Mouse (Mus musculus) left cerebral cortex, adult 9 months (tissue): ENCODE measurements around the gene Aes.

Experiments
- DNase-seq, 2 experiments: peaks; one replicate each; pipeline ENCODE4 v3.0.0; 2022; ENCODE audit warnings: low spot score in 2 of 2

Gene Aes

DNA sequence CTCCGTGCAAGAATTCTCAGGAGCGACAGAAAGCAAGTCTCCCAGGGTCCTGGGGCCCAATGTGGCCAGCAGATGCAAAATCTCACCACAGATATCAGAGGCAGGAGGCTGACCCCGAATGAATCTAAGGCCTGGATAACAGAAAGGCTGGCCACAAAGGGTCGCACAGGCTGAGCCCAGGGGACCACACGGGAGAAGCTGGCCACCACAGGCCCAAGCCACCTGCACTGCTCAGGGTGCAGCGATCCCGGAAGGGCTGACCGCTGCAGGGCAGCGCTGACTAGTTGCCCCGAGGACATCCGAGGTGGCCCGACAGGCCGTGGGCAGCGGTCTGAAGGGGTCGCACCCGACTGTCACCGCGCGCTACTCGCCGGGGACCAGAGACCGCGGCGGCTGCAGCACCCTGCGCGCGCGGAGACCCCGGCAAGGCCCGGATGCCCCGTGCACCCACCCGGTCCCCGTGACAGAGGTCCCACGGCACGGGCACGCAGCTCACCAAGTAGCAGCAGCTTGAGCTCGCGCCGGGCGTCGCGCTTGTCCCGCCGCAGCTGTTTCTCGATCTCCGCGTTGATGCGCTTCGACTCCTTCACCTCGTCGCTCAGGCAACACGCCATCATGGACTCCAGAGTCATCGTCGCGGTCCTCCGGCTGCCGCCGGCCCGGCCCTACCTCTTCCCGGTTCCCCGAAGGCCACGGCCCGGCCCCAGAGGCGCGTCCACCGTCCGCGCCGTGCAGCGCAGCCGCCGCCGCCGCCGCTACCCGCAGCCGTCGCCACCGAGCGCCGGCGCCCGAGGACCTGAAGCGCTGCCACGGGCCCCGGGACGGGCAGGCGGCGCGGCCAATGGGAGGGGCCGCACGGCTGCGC lies 14.8 kb upstream of the Aes start:
- DNase-seq = no peak

DNA sequence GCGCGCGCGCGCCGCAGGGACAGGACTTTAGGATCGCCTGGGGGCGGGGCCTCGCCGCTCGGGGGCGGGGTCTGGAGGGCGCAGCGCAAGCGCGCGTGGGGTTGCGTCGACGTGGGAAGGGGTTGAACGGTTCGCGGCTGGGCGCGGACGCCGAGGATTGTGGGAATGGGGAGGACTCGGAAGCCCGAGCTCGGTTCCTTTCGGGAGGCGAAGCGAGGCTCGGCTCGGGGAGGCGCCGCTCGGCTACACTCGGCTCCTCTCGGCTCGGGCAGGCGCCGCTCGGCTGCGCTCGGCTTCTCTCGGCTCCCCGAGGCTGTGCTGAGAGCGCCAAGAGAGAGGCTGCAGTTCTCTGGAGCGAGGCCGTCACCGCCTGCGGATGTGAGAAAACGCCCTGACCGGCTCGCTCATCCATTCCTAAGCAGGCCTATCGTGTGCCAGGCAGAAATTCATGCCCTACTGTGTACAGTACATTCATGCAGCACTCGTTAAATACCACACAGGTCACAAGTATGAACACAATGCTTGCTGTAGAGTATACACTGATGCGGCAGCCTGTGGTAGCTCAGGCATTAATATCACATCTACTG lies 14.0 kb upstream of the Aes start, which contains the start of gene Gna11:
Gna11 (minus strand) TSS at position 30 of the 587 bp plus-strand sequence.
- peak; percentile 97 to 99 for DNase-seq

DNA sequence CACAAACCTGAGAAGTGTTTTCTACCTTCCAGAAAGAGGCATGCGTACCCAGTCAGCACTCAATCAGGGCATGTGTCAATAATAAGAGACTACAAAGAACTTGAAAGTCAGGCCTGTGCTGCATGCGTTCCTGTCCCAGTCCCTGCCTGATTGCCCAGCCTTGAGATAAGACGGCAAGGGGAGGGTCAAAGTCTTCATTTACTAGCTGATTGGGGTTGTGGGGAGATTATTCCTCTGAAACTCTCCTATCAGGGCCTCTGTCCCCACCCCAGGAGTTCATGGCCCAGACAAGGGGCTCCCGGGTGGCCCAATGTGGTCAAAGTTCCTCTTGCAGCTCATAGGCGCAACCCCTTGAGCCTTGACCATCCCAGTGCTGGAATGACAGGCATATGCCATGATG lies 13.0 kb upstream of the Aes start:
- no peak for DNase-seq

DNA sequence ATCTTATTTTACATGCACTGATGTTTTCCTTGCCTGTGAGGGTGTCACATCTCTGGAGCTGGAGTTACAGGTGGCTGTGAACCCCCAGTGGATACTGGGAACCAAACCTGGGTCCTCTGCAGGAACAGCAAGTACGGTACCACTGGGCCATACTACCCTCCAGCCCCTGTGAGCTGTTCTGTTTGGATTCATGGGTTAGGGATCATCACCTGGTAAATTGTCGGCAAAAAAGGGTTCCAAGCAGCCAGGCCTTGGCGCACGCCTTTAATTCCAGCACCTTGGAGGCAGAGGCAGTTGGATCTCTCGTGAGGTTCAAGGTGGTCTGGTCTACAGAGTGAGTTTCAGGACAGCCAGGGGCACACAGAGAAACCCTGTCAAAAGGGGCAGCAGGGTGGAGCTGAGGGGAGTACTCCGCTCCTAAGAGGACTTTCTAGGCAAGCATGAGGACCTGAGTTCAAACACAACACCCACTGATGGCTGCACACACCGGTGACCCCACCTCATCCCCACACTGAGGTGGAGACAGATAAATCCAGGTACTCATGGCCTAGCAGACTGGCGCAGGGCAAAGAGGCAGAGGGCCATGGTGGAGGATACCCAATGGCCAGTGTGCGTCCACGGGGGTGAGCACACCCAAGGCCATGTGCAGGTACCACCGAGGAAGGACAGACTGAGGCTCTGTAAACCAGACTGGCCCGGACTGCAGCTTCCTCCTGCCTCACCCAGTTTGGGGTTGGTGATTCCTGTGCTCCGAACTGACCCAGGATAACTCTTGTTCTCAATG lies 12.3 kb upstream of the Aes start:
- no peak for DNase-seq

DNA sequence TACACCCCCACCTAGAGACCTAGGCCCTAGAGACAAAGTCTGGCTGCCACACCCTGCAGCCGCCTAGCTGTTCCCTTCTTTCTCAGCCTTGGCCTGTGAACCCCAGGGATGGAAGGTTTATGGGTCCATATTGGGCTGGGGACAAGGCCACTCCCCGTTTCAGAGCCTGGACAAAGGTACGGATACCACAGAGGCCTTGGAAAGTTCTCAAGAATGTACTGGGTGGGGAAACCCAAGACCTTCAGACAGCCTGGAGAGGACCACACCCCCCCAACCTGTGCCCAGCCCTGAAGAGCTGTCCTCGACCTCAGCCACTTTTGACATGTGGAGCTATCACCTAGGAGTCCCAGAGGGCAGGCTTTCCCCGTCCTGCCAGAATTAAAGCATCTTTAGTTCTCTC lies 10.3 kb upstream of the Aes start:
- no peak for DNase-seq

DNA sequence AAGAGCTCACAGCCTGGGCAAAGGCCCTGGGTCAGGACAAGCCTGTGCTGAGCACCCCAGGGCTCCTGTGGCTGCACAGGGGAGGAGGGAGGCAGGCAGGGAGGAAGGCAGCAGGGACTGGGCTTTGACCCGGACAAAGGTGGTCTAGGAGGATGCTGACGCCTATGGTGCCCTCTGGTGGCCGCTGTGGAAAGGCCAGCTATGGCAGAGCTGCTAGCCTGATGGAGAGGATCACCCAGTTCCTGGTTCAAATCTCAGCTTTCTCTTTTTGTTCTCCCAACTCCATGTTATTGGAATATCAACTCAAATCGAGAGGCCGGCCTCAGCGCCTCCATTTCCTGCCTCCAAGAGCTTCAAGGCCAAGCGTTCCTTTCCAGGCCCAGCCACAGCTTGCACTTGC lies 9.0 kb upstream of the Aes start:
- DNase-seq = no peak

DNA sequence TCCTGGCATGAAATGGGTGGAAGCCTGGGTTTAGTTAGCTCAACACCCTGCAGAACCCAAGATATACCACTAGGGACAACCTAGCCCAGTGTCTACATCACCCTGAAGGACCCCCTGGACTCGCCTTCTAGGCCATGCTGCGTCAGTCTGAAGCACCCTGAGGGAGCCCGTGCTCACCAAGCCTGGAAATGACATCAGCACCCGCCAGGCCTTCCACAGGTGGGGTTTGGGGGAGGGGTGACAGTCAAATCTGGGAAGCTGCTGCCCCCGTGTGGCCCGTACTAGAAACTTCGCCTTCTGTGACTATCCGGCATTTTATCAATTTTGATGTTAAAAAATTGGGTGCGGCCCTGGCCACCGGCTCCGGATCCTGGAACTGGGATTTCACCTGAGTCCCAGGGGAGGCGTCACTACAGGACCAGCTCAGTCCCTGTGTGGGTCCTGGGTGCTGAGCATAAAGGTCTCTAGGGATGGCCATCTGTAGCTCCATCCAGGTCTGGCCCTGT lies 7.6 kb upstream of the Aes start:
- DNase-seq = peak in 1 of 2 experiments; percentile 84

DNA sequence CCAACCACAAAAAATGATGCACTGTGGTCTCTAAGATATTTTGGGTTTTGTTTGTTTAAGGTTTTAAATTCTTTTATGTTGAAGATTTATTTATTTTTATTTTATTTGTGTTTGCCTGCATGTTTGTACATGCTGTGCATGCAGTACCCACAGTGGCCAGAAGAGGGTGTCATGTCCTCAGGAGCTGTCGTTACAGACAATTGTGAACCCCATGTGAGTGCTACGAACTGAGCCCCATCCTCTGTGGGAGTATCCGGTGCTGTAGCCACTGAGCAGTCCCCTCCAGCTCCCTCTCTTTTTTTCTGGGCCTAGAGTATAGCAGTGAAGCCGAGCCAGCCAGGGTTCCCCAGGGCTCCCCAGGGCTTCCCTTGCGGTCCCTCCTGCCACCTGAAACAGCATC lies 6.1 kb upstream of the Aes start:
- no peak for DNase-seq

DNA sequence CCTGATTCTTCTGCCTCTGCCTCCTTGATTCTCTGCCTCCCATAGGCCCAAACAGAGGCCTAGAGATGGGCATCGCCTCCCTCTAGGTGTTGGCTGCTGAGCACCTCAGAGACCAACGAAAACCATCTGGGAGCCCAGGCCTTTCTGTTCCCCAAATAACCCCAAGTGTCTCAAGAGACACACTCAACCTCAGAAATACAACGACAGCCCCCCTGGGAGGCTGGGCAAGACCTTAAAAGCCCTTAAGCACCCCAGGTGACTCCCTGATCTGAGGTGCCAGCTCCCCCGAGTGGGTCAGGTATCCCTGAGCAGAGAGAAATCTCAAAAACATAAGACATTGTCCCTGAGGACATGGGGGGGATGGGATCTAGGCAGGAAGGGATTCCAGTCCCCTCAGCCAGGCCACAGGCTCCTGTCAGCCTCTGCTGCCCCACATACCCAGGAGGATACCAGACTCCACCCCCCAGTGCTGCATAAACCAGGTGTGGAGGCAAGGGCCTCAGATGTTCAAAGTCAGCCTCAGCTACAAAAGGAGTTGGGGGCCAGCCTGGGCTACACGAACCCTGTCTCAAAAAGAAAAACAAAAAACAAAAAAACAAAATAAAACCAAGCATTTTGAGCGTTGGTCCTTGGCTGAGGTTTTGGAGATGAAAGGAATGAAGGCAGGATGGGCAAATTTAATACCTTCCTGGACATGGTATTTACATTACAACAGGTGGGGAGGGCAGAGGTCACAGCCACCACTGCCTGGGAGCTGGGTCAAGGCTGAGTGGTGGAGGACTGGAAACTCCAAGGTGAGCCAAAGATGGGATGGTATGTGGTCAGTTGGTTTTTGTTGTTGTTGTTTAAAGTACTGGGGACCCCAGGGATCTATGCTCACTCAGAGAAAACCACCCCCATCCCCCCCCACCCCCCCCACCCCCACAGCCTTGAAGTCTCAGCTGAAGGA lies 5.2 kb upstream of the Aes start:
- no peak for DNase-seq

DNA sequence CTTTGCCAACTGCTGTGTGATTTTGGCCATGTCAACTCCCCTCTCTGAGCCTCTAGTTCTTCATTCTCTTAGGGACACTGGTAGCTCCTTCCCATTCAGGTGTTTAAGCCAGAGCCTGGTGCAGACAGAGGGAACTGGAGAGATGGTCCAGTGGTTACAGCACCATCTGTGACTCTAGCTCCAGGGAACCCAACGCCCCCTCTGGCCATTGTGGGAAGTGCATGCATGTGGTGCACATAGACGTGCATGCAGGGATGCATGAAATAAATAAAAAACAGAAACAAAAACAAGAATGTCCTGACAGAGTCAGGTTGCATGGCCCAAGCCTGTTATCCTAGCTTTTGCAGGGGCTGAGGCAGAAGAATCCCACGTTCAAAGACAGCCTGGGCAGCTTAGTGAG lies 3.0 kb upstream of the Aes start:
- no peak for DNase-seq

DNA sequence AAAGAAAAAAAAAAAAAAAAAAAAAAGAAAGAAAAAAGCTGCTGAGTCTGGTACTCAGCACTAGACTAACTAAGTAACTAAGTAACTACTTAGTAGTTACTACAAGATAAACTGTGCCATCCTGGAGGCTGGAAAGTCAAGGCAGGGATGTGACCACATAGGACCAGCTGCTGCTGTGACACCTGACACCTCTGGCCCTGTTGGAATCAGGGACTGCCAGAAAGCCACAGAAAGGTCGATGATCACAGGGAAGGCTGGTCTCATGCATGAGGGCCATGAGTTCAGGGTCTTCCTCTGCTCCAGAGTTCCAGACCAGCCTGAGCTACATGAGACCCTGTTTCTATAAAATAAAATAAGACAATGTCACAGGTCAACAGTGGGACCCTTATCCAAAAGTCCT lies 1.8 kb upstream of the Aes start:
- no peak for DNase-seq

DNA sequence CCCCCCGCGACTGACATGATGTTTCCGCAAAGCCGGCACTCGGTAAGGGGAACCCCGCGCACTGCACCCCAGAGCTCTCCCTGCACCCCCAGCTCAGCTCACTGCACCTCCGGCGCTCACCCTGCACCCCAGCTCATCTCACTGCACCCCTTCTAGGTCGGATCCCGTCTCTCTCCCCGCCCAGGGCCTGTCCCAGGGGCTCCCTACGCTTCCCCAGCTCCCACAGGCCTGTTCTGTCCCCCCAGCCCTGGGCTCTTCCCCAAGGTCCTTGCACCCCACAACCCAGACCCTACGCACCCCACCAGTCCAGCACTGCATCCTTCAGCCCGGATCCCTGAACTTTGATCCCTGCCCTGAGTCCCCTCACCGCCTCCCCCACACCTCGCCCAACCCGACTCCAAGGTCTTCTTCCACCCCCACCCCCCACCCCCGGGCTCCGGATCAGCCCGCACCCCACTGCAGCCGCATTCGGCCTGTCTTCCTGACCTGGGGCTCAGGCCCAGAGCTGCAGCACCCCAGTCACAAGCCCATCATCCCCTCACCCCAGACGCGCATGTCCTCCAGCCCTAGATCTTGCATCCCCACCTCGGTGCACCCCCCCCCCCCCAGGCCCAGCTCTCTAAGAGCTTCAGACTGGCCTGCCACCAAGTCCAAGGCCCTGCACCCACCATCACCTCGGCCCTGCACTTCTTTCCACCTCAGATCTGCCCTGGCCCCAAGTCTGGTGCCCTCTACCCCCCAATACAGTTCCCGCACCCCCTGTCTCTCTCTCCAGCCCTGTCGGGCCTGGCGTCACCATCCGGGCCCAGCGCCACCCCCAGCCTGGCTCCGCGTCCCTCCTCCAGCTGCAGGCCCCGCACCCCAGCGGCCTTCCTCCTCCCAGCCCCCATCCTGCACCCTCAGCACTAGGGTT lies 595 bp downstream of the Aes start:
- DNase-seq = peak in 1 of 2 experiments; percentile 74

DNA sequence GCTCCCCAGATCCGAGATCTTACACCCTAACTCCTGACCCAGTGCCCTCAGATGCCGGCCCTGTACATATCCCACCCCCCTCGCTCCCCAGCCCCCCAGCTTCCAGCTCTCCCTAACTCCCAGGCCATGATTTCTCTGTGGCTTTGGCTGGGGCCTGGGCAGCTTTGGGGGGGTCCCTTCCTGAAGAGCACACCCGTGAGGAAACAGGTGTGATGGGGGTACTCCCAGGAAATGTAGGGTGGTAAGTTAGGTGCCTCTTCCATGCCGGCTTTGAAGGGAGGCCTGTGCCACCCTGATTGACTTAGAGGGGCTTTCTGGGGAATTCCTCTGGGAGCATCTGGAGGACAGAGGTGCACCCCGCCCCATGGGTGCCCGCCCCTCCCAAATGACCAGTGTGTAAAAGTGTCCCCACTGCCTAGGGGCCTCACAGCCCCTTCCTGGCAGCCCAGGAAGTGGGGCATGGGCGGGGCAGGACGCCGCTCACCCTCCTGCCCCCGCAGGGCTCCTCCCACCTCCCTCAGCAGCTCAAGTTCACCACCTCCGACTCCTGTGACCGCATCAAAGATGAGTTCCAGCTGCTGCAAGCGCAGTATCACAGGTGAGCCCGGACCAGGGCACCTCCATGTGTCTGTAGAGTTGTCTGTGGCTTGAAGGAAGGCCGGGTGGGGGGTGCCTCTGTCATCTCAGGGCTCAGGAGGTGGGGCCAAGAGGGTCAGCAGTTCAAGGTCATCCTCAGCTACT lies 1.6 kb downstream of the Aes start:
- no peak for DNase-seq

DNA sequence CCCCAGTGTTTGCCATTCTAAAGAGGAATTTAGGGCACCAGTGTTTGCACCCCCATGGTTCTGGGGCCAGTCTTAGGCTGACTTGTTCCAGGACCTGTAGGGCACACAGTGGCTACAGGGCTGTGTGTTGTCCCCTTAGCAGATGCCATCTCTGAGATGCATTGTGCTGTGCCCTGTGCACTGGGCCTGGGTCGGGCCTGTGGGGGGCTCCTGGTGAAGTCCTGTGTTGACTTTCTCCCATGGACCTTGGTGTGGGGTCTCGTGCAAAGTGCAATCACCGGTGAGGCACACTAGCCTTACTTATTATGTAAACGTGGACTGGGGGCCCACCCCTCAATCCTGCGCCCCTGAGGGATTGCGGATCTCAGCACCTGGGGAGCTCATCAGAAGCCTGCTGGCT lies 3.1 kb downstream of the Aes start:
- DNase-seq = no peak

DNA sequence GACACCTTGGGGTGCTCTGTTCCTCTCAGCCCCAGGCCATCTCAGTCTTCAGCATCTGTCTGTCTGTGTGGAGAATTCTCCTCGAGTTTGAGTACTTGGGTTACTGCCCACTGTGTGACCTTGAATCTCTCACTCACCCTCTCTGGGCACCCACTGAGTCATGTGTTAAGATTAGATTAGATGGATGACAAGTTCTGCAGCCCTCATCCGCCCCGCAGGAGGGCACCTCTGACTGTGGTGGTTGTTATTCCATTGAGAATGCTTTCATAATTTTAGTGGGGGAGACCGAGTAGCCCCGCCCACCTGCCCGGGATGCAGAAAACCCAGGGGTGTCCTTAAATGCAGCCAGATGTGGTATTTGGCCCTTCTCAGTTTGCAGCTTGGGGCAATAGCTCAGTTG lies 4.2 kb downstream of the Aes start:
- DNase-seq = peak in 1 of 2 experiments; percentile 20

DNA sequence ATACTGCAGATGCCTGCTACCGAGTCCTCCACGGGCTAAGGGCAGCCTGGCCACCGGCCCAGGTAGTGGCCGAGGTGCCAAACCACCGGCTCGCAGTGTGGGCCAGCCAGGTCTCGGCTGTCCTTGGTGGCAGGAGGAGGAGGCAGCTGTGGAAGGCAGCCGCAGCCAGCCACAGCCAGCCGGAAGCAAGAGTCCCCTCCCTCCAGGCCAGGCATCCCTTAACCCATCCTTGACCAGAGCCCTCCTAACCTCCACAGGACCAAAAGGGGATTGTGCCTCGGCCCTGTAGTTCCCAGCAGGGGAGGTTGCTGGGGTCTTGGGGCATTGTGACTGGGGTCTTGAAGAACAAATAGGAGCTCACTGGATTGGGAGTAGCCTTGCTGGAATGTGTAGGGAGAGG lies 4.9 kb downstream of the Aes start:
- peak in 1 of 2 experiments; percentile 7 for DNase-seq

DNA sequence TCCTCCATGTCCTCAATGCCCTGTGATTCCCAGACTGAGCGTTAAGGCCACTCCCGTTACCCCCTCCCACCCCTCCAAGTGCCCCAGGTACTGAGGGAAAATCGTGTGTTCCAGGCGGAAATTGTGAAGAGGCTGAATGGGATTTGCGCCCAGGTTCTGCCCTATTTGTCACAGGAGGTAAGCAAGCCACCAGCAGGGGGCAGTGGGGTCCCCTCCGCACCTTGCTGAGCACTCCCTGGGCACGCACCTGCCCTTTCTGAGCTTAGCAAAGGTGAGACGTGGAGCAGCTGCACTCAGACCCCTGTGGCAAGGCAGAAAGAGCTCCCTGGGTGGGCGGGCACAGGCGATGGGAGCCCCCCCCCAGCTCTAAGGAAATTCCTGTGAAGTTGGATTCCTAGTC lies 5.4 kb downstream of the Aes start:
- DNase-seq = peak in 1 of 2 experiments; percentile 54

DNA sequence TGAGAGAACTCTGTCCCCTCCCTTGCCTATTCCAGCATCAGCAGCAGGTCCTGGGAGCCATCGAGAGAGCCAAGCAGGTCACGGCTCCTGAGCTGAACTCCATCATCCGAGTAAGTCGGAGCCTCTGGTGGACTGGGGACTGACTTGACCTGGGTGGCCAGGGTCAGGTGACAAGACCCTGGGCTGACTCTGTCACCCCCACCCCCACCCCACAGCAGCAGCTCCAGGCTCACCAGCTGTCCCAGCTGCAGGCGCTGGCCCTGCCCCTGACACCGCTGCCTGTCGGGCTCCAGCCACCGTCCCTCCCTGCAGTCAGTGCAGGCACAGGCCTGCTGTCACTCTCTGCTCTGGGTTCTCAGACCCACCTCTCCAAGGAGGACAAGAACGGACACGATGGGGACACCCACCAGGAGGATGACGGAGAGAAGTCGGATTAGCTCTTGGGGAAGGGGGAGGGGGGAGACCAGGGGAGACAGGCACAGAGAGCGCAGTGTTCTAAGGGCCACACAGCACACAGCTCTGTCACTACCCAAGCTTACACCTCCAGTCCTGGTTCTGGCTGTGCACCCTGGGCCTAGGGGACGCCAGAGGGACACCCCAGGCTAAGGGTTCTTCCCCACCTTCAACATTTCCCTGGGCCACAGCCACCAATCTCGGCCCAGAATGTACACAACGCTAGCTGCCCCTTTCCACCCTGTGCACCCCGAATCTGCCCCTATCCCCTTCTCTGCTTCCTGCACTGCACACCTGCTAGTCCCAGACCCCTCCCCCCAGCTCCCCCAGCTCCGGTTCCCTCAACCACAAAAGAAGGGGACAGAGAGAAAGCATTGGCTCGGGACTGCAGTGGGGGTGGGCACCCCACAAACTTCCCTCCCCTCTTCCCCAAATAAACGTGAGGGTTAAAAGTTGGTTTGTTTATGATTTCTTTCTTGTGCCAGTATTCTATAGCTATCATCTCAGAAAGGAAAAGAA lies 6.3 kb downstream of the Aes start:
- no peak for DNase-seq
